Mouse (Mus musculus) olfactory bulb, adult 2 months (tissue): ENCODE results near the gene Gba2.

Experiments
- CTCF ChIP-seq: fragments of 200-500 bp; IDR thresholded peaks from 2 replicates; pipeline ENCODE4 v1.5.1; 2012; ENCODE audit warnings: low read depth, mild to moderate bottlenecking, low read length, moderate library complexity; ENCODE audit not compliant: insufficient read depth
- POLR2A ChIP-seq: fragments of 200-500 bp; IDR thresholded peaks from 2 replicates; pipeline ENCODE4 v1.6.1; 2012; ENCODE audit warnings: mild to moderate bottlenecking, low read depth, low read length, moderate library complexity; ENCODE audit not compliant: insufficient read depth

DNA sequence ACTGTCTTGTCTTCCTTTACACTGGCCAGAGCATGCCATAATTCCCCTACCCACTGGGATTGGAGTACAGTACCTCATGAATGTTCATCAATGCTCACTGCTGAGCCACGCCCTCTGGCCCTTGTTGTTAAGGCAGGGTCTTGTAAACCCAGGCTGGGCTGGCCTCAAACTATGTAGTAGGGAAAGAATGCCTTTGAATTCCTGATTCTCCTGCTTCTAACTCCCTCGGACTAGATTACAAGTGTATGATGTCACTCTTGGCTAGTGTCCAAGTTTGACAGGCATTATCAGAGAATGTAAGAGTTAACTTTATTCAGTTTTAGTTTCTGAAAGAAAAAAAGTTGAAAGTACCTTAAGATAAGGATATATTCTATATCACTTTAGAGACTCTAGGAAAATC, 14.4 kb downstream of the Gba2 start:
- TF ChIP-seq POLR2A (no peak), CTCF (no peak)
